Mouse (Mus musculus): ENCODE data around the gene Kank3.
A peak's percentile ranks its signal among the peaks of the same experiment; 100 is the strongest.
"Not testable (repeated sequence)": the region's sequence is repeated elsewhere in the genome, so short reads cannot be mapped to it uniquely, and the experiment has no call there.

Kank3 gene

DNA sequence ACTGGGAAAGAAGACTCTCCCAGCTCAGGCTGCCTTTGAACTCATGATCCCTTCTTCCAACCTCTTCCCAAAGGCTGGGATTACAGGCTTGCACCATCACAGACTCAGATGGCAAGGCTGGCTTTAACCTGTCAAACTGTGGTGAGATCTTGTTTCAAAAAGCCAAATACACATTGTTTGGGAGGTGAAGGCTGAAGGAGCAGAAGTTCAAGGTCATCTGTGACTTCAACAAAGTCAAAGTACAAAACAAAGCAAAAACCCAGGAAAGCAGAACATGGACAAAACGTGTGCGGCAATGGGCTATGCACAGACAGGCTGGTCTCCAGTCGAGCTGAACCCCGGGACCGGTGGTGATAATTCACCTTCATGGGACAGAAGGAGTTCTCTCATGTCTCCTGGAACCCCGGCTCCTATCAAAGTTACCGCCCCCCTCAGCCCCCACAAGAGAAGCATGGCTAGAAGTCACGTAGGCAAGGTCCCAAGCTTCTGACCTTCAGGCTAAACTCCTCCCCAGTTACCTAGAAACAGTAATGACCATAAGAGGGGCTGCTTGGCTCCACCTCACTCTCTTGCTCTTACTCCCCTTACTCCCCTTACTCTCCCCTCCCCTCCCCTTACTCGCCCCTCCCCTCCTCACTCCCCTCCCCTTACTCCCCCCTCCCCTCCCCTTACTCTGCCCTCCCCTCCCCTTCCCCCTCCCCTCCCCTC, 3.0 kb upstream of the Kank3 start:
- no peak for DNase-seq (ENCODE audit: low read depth, low spot score)

DNA sequence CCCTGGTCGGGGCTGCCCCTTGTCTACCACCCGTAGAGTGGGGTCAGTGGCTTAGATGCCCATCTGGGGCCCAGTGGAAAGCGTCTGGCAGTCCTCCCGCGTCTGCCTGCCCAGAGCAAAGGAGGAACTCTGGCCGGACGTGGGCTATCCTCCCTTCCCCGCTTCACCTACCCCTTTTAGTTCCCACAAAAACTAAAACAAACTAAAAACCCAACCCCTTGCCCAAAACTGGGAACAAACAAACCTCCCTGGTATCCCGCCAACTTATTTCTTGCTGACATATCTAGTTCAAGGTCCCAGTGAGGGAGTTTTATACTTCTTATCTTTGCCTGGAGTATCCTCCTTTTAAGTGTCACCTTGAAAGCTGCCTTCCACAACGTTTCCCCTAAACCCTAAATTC, 2.1 kb upstream of the Kank3 start:
- DNase-seq (ENCODE audit: low read depth, low spot score): no peak

DNA sequence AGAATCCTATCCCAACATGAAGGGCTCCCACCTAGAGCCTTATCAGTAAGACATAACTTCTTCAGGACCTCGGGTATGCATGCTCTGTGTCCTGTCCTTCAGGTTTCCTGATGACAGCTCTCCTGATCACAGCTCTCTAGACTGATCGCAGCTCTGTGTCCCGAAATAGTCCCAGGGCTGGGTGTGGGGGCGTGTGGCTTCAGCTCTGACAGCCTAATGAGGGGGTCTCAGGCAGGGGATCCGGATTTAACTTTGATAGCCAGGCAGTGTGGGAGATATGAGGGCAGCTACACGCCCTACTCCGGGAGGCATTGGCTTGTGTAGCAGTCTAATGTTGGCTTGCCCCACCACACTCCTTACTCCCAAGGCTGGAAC, 810 bp downstream of the Kank3 start:
- DNase-seq (ENCODE audit: low read depth, low spot score): peak; percentile 11

DNA sequence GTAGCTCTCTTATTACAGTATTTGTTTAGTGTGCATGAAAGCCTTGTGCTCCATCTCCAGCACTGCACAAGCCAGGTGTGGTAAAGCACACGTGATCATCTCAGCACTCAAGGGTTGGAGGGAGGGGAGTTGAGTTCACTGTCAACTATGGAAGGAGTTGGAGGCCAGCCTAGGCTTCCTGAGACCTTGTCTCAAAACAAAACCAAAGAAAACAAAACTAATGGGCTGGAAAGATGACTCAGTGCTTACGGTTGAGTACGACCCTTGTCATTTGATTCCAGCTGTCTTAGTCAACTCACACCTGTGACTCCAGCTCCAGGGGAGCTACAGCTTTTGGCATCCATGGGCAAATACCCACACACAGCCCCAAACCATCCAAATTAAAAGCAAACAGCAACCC, 2.2 kb downstream of the Kank3 start:
- DNase-seq (ENCODE audit: low read depth, low spot score): no peak

DNA sequence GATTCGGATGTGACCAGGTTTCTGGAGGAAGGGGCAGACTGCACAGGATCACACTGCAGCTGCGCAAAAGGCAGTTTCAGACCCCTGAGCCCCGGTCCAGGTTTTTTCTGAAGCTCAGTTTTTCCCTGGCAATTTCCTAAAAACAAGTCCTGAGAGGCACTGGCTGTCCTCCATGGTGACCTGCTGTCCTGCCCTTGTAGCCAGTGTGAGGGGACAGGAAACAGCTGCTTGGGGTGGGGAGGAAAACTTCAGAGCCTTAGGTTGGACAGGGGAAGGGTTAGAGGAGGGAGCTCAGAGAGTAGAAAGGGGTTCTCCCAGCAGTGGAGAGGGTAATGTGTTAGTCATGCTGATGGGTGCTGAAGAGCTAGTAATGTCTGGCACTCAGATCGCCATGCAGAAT, 2.7 kb downstream of the Kank3 start:
- DNase-seq (ENCODE audit: low read depth, low spot score): no peak

DNA sequence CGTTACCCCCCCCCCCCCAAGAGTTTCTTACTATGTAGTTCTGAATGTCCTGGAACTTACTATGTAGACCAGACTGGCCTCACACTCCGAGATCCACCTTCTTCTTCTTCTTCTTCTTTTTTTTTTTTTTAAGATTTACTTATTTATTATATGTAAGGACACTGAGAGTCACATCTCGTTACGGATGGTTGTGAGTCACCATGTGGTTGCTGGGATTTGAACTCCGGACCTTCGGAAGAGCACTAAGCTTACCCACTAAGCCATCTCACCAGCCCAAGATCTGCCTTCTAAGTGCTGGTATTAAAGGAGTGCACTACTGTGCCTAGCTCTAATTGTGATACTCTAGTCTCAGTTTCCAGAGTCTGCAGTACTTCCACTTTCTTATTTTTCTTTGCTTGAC, 5.1 kb downstream of the Kank3 start:
- no peak for DNase-seq (ENCODE audit: low read depth, low spot score)

DNA sequence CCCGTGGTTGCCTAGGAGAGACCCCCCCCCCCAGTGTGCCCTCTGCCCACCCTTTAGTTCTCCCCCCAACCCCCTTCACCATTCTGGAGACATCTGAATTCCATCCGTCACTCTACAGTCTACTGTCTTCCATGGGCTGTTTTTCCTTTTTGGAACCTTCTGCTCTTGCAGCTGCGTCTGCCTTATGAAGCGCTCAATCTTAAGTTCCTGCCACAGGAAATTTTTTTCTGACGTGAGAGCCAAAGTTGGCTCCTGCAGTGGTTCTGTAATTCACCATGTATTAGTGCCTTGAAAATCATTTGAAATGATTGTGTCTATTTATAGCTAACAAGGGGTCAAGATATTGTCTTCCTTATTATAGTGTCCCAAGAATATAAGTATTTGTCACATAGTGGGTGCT, 6.3 kb downstream of the Kank3 start:
- DNase-seq (ENCODE audit: low read depth, low spot score): no peak

DNA sequence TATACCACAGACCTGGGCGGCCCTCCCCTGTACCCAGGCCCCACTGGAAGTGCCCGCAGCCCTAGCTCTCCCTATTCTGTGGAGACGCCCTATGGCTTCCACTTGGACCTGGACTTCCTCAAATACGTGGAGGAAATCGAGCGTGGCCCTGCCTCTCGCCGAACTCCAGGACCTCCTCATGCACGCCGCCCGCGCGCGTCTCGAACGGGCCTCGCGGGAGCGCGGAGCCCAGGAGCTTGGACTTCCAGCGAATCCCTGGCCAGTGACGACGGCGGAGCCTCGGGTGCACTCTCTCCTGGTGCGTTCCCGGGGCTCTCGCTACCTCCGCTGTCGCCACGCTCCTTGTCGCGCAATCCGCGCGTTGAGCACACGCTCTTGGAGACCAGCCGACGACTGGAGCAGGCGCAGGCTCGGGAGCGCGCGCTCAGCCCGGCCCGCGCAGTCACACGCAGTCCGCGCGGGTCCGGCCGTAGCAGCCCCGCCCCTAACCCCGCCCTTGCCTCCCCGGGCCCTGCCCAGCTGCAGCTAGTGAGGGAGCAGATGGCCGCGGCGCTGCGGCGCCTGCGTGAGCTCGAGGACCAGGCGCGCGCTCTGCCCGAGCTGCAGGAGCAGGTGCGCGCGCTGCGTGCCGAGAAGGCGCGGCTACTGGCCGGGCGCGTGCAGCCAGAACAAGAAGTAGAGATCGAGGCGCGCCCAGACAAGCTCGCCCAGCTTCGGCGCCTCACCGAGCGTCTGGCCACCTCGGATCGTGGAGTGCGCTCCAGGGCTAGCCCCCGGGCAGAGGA, 7.1 kb downstream of the Kank3 start:
- DNase-seq (ENCODE audit: low read depth, low spot score): peak; percentile 91

DNA sequence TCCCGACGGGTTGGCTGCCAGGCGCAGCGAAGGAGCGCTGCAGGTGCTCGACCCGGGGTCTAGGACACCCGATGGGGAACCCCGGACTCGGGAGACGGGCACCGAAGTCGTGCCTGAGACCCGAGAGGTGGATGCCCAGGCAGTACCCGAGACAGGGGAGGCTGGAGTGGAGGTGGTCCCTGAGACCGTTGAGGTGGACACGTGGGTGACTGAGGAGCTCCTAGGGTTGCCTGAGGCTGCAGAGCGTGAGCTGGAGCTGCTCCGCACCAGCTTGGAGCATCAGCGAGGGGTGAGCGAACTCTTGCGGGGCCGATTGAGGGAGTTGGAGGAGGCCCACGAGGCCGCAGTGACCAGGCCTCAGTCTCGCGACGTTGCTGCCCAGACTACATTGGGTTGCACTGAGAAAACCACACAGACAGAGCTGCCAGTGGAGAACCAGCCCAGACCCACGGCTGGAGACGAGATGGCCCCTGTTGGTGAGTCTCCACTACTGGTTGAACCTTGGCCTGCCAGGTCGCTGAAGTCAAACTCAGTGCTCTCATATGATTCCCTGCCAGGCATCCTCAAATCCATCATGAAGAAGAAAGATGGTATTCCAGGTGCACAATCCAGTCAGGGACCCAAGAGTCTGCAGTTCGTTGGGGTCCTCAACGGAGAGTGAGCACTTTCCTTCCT, 7.8 kb downstream of the Kank3 start:
- no peak for DNase-seq (ENCODE audit: low read depth, low spot score)

DNA sequence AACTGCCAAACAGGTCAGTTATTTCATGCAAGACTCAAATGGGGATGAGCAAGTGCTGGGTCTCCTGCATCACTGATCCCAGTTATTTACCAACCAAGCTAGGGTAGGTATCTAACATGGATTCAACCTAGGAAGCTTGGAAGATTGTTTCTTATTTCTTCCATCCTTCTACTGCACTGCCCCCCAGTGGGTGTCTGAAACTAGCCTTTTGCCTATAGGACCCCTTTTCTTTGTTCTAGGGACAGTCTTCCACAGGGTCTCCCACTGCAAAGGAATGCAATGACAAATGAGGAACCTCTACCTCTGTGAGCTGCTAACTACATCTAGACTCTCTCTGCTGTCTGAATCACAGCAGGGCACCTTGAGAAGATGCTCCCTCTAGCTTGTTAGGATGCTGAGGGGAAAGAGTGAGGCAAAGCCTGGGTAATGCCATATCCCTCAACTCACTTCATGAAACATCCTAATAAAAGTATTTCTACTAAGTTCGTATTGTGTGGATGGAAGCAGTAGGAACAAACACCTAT, 12.2 kb downstream of the Kank3 start:
- no peak for DNase-seq (ENCODE audit: low read depth, low spot score)

DNA sequence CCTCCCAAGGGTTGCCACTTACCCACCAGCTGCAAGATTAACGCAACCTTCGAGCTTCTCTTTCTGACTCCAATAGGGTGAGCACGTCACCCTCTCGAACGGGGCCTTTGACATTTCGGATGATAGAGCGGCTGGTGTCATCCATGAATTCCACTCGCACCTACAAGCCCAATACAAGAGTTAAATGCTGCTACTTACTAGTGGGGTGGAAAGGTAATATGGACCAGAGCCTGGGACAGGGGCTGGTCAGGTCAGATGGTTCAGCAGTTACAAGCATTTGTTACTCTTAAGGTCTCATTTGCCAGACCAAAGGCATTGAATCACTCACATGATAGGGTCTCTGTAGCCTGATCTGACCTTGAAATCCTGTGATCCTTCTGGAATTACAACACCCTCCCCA, 12.9 kb downstream of the Kank3 start:
- DNase-seq (ENCODE audit: low read depth, low spot score): not testable (repeated sequence)

DNA sequence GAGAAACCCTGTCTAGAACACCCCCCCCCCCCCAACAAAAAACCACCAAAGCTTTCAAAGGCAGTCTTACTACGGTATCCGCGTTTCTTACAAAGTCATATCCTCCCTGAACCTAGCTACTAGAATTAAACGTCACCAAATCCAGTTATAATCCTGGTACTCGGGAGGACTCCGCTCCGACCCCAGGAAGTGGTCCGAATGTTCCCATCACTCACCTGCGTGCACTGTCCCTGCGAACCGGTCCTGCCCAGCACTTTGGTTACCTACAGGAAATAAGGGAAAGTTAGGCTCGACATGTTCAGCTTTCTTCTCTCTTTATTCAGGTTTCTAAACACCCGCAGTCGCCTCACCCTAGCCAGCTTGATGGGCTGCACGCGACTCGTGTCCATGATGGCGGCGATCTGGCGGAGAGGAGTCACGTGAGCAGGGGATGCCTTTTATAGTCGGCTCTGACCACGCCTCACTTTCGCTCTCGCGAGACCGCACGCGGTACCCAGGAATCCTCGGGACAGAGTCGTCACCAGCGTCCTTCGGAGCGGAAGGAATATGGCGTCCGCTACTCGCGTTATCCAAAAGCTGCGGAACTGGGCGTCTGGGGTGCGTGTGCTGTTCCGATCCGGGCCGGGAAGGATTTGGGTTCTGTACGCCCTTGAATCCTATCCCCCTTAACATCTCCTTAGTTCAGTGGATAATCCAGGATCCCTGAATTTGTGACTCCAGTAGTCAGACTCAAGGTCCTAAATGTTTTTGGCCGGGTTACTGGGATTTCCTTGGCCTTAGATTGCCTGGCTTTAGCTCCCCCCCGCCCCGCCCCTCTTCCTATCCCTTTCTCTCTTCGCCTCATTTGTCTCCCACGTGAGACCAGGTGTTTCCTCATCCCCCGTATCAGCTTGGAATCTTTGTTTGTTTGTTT, 14.0 kb downstream of the Kank3 start, which contains the start of the genes Rps28 and Ndufa7:
Rps28 (minus strand) TSS at position 479 of the 913 bp plus-strand sequence.
Ndufa7 (plus strand) TSS at position 489 of the 913 bp plus-strand sequence.
- peak; percentile 99 for DNase-seq (ENCODE audit: low read depth, low spot score)

DNA sequence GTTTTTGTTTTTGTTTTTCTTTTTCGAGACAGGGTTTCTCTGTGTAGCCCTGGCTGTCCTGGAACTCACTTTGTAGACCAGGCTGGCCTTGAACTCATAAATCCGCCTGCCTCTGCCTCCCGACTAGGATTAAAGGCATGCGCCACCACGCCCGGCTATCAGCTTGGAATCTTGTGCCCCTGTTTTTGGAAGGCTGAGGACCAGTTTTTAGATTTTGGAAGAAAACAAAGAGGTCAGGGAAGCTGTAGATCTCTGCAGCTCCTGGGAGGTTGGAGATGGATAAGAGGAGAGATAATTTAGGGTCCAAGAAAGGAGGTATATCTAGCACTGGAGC, 14.6 kb downstream of the Kank3 start:
- DNase-seq (ENCODE audit: low read depth, low spot score): not testable (repeated sequence)

DNA sequence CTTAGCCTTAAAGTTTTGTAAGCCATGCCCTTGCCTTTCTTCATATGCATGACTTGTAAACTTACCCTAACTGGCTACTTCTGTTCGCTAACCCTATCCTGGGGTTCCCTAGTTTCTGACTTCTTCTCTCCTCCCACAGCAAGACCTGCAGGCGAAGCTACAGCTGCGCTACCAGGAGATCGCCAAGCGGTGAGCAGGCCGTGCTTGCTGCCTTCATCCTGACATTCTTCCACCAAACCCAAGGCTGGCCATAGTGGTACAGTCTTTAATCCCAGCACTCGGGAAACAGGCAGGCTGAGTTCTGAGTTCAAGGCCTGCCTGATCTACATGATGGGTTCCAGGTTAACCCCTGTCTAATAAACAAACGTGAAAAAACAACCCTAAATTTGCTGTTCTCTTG, 15.1 kb downstream of the Kank3 start:
- no peak for DNase-seq (ENCODE audit: low read depth, low spot score)

DNA sequence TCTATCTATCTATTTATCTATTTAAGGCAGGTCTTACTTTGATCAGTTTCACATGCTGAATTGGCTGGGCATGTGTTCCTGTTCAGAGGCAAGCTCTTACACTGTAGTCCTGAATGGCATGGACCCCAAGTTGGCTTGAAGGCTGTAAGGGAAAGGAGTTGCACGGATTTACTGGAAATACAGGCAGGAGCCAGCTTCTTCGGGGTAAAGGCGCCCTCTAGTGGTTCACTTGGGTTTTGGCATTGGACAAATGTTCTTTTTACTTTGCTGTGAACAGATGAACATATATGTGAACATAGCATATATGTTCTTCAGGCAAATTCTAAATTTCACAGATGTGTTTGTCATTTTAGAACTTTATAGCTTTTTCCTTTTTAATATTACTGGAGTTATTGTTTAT, 16.5 kb downstream of the Kank3 start:
- DNase-seq (ENCODE audit: low read depth, low spot score): peak; percentile 82

DNA sequence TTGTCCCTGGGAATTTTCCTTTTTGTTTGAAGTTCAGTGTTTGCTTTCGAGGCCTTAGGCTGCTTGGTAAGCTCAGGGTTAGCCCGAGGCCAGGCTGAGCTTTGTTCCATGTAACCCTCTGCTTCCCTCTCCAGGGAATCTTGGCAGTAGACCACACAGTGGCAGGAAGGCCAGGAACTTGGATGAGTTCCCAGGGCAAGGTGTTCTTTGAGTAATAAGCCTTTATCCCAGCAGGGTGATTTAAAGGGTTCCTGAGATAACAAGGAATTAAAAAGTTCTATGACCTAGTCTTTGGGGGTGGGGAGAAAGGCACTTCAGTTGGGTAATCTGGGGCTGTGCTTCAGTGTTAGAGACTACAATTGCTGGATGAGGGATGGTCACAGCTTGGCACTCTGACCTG, 18.6 kb downstream of the Kank3 start:
- DNase-seq (ENCODE audit: low read depth, low spot score): no peak

DNA sequence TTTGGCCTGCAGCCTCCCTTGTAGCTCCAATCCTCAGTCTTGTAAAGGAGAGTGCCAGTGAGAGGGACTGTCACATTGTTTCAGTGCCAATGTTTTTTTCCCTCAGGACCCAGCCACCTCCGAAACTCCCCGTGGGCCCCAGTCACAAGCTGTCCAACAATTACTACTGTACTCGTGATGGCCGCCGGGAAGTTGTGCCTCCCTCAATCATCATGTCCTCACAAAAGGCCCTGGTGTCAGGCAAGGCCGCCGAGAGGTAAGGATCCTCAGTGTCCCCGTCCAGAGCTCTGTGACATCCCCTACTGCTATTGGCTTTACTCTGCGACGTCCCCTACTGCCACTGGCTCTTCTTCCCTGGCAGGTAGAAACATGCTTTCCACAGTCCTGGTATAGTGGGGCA, 19.2 kb downstream of the Kank3 start:
- DNase-seq (ENCODE audit: low read depth, low spot score): no peak

DNA sequence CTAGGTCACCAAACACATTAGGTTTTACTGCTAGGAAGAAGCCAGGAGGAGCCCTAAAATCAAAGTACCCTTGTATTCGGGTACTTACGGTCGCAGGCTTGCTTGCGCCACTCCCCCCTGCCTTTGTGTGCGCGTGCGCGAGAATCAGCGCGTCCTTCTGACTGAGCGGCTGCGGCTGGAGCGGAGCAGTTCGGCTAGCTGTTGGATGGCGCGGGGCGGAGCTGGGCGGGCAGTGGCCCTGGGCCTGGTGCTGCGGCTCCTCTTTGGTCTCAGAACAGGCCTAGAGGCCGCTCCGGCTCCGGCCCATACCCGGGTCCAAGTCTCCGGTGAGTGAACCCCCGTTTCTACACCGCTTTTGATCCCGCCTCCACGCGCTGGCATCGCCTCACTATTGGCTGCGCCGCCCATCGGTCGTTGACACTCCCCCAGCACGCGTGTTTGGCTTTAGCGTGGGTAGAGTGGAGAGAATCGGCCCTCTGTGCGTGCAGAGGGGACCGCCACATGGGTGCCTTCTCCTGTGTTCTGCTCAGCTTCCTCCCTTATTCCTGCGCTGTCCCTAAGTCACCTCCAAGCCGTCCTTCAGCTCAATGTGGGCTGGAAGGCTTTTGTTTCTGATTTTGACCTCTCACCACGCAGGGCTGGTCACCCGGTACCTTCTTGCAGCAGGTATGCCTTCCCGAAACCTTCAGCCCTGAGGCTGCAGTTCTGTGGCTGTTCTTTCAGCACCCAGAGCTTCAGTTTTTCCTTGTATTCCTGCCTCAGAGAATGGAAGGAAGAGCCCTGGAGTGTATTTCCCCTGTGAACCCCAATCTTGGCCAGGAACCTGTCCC, 32.9 kb downstream of the Kank3 start, which contains the start of gene Cd320:
Cd320 (plus strand) TSS at position 126 of the 830 bp plus-strand sequence.
- peak; percentile 96 for DNase-seq (ENCODE audit: low read depth, low spot score)

DNA sequence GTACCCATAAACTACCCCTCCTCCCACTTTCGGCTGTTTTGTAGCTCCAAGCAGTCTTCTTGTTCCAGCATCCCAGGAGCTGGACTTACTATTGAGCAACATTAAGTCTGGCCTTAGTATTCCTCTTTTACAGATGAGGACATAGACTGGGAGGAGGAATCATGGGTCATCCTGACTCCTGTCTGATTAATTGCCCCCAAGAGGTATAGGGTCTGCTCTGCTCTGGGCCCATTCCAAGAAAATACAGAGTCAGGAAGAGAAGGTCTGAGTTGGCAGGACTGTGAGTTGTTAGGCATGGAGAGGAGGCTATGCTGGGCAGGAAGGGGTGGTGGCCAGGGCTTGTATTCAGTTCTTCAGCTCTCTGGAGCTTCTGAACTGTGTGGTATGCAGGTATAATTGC, 33.9 kb downstream of the Kank3 start:
- no peak for DNase-seq (ENCODE audit: low read depth, low spot score)

DNA sequence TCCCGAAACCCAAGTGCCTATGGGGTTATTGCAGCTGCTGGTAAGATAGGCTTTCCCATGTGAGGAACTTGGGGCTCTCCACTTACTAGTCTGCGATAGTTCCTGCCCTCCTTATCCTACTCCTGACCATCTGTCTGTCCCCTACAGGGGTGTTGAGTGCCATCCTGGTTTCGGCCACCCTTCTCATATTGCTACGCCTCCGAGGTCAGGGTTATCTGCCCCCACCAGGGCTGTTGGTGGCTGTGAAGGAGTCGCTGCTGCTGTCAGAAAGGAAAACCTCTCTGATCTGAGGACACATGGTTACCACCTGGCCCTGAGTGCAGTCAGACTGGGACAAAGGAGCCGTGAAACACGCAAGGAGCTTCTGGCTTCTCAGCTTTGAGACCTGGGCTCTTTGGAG, 37.8 kb downstream of the Kank3 start:
- no peak for DNase-seq (ENCODE audit: low read depth, low spot score)
